Mouse (Mus musculus) liver, postnatal 0 days (tissue): ENCODE results near the gene Dync2h1.

Experiments
- CTCF ChIP-seq: sonication (generic); IDR thresholded peaks from 2 replicates; pipeline ENCODE4 v1.5.1; 2016; ENCODE audit warnings: antibody characterized with exemption, low read depth
- EP300 ChIP-seq: IDR thresholded peaks from 2 replicates; pipeline ENCODE4 v1.6.1; 2016; ENCODE audit warnings: antibody characterized with exemption, low read depth, mild to moderate bottlenecking

GRCm38 (mm10) chr9:7167339-7167998 lies 16.8 kb downstream of the Dync2h1 start:
- TF ChIP-seq CTCF (no peak), EP300 (no peak)
